Mouse (Mus musculus) inflammation-experienced regulatory T-cells, adult 6 months (primary cell): ENCODE results near the gene Ppih. TPM values are rescaled to one million over a fixed set of nuclear protein-coding genes. Genes with fewer than 3 reads are reported as not detected.
"Not testable (repeated sequence)": the region's sequence is repeated elsewhere in the genome, so short reads cannot be mapped to it uniquely, and the experiment has no call there.

ENCODE experiments used
- ATAC-seq: one replicate; pipeline ENCODE4 v1.8.0; 2017
- polyA plus RNA-seq, 3 experiments: library from polyadenylated mRNA; unstranded; fragments of 100-300 nt; shearing (Covaris generic); gene quantifications; one replicate each; pipeline ENCODE4 v1.2.1; 2017

Gene Ppih
- polyA plus RNA-seq, 3 experiments from 2014 or later: 38.0 to 65.4 (median 46.1) TPM

- no peak for ATAC-seq
Observed at GRCm38 (mm10) chr4:119291921-119292320, 28.4 kb downstream of the Ppih start.

DNA sequence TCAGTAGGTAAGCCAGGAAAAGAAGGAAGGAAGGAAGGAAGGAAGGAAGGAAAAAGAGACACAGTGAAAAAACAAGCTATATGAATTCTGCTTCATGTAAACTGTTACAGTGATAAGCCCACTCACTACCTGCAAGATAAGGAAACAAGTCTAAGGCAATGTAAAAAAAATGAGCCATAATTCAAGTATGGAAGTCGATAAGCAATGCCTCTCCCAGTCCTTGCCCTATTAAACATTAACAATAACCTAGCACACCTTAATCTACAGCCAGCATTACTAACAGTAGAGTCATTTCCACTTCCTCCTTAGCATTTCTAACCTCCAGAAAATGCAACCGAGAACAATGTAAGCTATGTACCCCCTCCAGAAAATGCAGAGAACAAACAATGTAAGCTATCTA, 35.0 kb downstream of the Ppih start:
- ATAC-seq: no peak

DNA sequence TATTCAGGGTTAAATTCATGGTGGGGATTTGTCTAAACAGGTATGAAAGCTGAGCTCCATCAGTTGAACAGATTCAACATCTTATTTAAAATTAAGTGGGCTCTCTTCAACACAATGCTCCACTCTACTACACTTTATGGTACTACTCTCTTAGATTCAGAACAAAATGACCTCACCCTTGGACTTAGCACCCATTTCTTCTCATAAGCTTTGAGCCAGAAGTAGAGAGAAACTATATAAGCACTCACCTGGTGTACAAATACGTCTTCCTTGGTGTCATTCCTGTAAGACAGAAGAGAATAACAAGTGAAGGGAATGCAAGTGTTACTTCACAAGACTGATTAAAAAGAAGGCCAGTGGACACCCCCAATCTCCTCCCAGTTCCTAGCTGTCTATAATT, 35.5 kb downstream of the Ppih start:
- ATAC-seq: no peak

DNA sequence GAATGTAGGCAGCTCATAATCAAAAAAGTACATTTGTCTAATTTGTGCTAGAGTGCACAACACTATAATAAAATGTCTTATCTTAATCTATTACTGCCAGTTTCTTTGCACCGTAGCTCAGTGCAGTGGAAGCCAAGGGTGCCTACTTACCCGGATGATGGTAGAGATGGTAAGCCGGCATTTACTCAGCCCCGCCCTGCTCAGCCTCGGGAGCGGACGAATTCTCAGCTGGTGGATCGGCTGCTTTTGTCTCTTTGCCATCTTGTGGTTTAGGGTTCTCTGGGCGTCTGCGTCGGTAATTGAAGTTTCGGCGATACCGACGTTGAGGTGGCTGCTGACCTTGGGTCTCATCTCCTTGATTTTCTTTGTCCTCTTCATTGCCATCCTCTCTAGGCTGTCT, 41.6 kb downstream of the Ppih start:
- ATAC-seq: not testable (repeated sequence)

- no peak for ATAC-seq
Observed at GRCm38 (mm10) chr4:119275726-119276125, 44.6 kb downstream of the Ppih start.

- no peak for ATAC-seq
Observed at GRCm38 (mm10) chr4:119275226-119275625, 45.1 kb downstream of the Ppih start.

- no peak for ATAC-seq
Observed at GRCm38 (mm10) chr4:119274627-119275026, 45.7 kb downstream of the Ppih start.

DNA sequence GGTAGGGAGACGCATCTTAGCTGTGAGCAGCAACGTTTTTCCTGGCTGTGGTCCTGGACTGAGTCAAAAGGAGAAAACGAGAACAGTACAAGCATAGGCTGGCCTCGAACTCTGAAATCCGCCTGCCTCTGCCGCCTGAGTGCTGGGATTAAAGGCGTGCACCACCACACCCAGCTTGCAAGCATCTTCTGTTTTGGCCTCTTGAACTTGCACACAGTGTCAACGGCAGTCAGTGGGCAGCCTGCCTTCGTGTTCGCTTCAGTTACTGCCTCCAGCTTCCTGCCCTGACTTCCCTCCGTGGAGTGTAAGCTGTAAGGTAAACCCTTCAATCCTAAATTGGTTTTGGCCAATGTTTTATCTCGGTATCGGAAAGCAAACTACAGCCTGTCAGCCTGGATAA, 53.7 kb downstream of the Ppih start:
- ATAC-seq: no peak

DNA sequence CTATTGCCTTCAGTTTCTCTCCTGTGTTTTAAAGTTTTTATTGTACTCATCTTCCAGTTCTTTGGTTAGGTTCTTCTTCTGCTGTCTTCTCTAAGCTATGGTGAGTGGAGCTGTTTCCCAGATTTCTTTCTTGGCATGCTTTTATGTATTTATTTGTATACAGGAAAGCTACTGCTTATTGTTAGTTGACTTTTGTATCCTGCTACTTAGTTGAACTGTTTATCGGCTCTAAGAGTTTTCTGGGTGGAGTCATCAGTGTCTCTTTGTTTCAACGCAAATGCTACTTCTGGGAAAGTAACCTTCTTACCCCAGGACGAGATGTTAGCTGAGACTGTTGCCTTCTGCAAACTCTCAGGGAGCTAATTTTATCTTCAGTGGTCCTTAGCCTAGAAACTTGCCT, 56.9 kb downstream of the Ppih start:
- no peak for ATAC-seq

DNA sequence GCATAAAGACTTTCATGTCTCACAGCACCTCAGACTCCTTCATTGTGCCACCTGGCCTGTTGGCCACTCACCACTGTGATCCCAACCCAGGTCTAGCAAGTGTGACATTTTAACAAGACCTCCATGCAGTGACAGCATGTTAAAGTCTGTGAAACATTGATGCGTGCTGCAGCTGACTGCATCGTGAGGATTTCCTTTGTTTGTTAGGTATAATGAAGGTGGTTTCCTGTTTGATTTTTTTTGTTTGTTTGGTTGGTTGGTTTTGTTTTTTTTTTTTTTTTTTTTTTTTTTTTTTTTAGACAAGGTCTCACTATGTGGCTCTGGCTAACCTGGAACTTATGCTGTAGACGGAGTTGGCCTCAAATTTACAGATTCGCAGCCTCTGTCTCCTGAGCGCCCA, 57.9 kb downstream of the Ppih start:
- ATAC-seq: no peak

DNA sequence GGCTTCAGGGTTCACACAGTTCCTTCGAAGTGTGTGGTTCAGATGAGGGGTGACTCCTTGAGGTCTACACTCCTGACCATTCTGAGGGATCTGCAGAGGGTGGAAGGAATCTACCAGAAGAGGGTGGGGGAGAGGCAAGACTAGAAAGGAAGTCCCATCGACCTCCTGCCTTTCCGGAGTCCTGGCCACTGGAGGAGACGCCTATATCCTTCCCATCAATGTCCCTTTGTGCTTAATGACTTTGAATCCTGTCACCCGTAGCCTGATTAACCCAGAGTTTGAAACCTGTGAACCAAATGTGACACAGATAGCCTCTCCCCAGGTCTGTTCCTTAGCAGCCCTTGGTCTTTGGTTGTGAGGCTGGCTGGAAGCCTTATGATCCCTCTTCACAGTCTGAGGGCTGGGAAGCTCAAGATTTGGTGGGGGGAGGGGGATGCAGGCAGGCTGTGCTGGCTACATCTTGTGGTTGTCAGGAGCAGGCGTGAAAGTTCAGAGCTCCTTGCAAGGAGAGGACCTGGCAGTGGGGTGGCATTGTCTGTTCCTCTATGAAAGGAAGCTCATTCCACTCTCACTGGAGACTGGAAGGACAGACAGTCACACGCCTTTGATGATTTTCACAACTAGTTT, 59.1 kb downstream of the Ppih start:
- no peak for ATAC-seq

GRCm38 (mm10) chr4:119259344-119260254, 60.7 kb downstream of the Ppih start:
- ATAC-seq: no peak

DNA sequence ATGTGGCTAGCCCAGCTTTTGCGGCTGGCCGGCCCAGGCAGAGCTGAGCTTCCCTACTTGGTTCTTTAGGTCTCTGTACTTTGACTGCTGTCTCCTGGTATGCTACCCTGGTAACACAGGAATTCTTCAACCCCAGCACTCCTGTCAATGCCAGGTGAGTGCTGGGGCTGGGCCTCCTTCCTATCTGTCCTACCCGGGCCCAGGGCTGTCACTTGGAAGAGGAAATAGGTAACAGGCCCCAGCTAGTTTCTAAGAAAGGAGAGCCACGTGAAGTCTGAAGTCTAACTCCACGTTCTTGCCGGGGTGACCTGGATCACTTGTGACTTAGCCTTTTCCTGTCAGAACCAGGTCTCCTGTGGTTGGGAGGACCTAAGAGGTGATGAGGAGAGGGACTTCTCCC, 63.3 kb downstream of the Ppih start:
- no peak for ATAC-seq

- ATAC-seq: no peak
Observed at GRCm38 (mm10) chr4:119255351-119255750, 65.0 kb downstream of the Ppih start, which contains the start of gene Cldn19. Cldn19 (plus strand) TSS chr4:119255414.

- ATAC-seq: no peak
Observed at GRCm38 (mm10) chr4:119254012-119254618, 66.2 kb downstream of the Ppih start.

- ATAC-seq: no peak
Observed at GRCm38 (mm10) chr4:119252025-119252808, 68.1 kb downstream of the Ppih start.

Other genes starting within 250 kb of the Ppih start
- 10 to 100 TPM; 29.4 to 37.6 (median 36.4) TPM for gene Slc2a1, start 211.8 kb downstream of the Ppih start, polyA plus RNA-seq
- gene Zfp691, start 146.4 kb downstream of the Ppih start, polyA plus RNA-seq: 1 to 10 TPM; 4.2 to 5.4 (median 4.4) TPM
- gene Ermap, start 130.5 kb downstream of the Ppih start, polyA plus RNA-seq: under 1 TPM; 0.10 to 0.82 (median 0.71) TPM
- 10 to 100 TPM; 56.5 to 71.6 (median 62.1) TPM for gene Svbp, start 125.2 kb downstream of the Ppih start, polyA plus RNA-seq
- not detected for gene Tmem269, start 102.3 kb downstream of the Ppih start, polyA plus RNA-seq
- 10 to 100 TPM in 1 of 3 experiments, 1 to 10 TPM in 2; 6.3 to 10.7 (median 7.9) TPM for gene AU022252, start 87.8 kb downstream of the Ppih start, polyA plus RNA-seq
- 1 to 10 TPM in 2 of 3 experiments, under 1 TPM in 1; 0.70 to 2.3 (median 1.7) TPM for gene P3h1, start 87.6 kb downstream of the Ppih start, polyA plus RNA-seq
- gene Cldn19, start 65.1 kb downstream of the Ppih start, polyA plus RNA-seq: not detected
- gene Ybx1, start 25.9 kb downstream of the Ppih start, polyA plus RNA-seq: 100 to 1,000 TPM; 161 to 195 (median 174) TPM
- 1 to 10 TPM in 2 of 3 experiments, under 1 TPM in 1; 0.53 to 3.8 (median 3.5) TPM for gene Ccdc30, start 95.0 kb upstream of the Ppih start, polyA plus RNA-seq
- 10 to 100 TPM; 58.2 to 69.1 (median 59.0) TPM for gene Ppcs, start 101.9 kb upstream of the Ppih start, polyA plus RNA-seq
- gene Zmynd12, start 102.3 kb upstream of the Ppih start, polyA plus RNA-seq: not detected
- gene Rimkla, start 172.1 kb upstream of the Ppih start, polyA plus RNA-seq: under 1 TPM in 2 of 3 experiments, not detected in 1; 0.14 to 0.51 TPM
- 10 to 100 TPM; 11.2 to 16.4 (median 12.4) TPM for gene Foxj3, start 216.5 kb upstream of the Ppih start, polyA plus RNA-seq
- 1 to 10 TPM in 1 of 3 experiments, under 1 TPM in 2; 0.62 to 2.9 (median 0.87) TPM for gene Frg2f1, start 219.0 kb upstream of the Ppih start, polyA plus RNA-seq